Mouse (Mus musculus) embryonic facial prominence, embryonic 11.5 days (tissue): ENCODE results near the gene Prr13. TPM values are rescaled to one million over a fixed set of nuclear protein-coding genes. Genes with fewer than 3 reads are reported as not detected.

Experiments
- polyA plus RNA-seq: library from polyadenylated mRNA; unstranded; fragments of >200 nt; fragmentation: Nextera tagmentation; extraction: Ambion mirVana; gene quantifications from 2 replicates; pipeline ENCODE4 v1.2.1, GENCODE M21; 2014

The Prr13 gene
- polyA plus RNA-seq, 1 experiment from 2014 or later = 75.0 TPM

Other genes starting within 250 kb of the Prr13 start
- 1.3 and 2.7 TPM in 2 replicates for gene Itgb7, start 227.1 kb upstream of the Prr13 start, polyA plus RNA-seq
- 68.1 and 70.2 TPM in 2 replicates for gene Rarg, start 201.5 kb upstream of the Prr13 start, polyA plus RNA-seq
- 0.58 and 1.2 TPM in 2 replicates for gene Gm9918, start 188.5 kb upstream of the Prr13 start, polyA plus RNA-seq
- gene Mfsd5, start 179.6 kb upstream of the Prr13 start, polyA plus RNA-seq = 51.6 and 57.2 TPM in 2 replicates
- gene Espl1, start 162.8 kb upstream of the Prr13 start, polyA plus RNA-seq = 36.0 and 37.7 TPM in 2 replicates
- 453 and 469 TPM in 2 replicates for gene Pfdn5, start 132.9 kb upstream of the Prr13 start, polyA plus RNA-seq
- 101 and 103 TPM in 2 replicates for gene Myg1, start 127.3 kb upstream of the Prr13 start, polyA plus RNA-seq
- gene Aaas, start 108.3 kb upstream of the Prr13 start, polyA plus RNA-seq = 98.3 and 102 TPM in 2 replicates
- gene Sp7, start 91.8 kb upstream of the Prr13 start, polyA plus RNA-seq = 2.4 and 3.0 TPM in 2 replicates
- 12.8 and 13.9 TPM in 2 replicates for gene Sp1, start 52.9 kb upstream of the Prr13 start, polyA plus RNA-seq
- 0.24 TPM in 1 of 2 replicates, not detected in the other for gene Amhr2, start 13.7 kb upstream of the Prr13 start, polyA plus RNA-seq
- gene Pcbp2, start 11.5 kb downstream of the Prr13 start, polyA plus RNA-seq = 288 and 290 TPM in 2 replicates
- 3.4 TPM in 1 of 2 replicates, not detected in the other for gene Gm10337, start 44.7 kb downstream of the Prr13 start, polyA plus RNA-seq
- gene Map3k12, start 58.0 kb downstream of the Prr13 start, polyA plus RNA-seq = 13.4 and 15.4 TPM in 2 replicates
- gene Tarbp2, start 59.2 kb downstream of the Prr13 start, polyA plus RNA-seq = 92.0 and 92.7 TPM in 2 replicates
- 0.52 and 0.66 TPM in 2 replicates for gene Npff, start 65.9 kb downstream of the Prr13 start, polyA plus RNA-seq
- gene Gm28047, start 166.0 kb downstream of the Prr13 start, polyA plus RNA-seq = 0.20 and 0.21 TPM in 2 replicates
- 13.7 and 17.4 TPM in 2 replicates for gene Atf7, start 166.4 kb downstream of the Prr13 start, polyA plus RNA-seq
- 60.4 and 79.9 TPM in 2 replicates for gene Atp5g2, start 213.3 kb downstream of the Prr13 start, polyA plus RNA-seq